Mouse (Mus musculus) gastrocnemius, postnatal 4 days (tissue): ENCODE measurements around the gene Myo5a. TPM values are rescaled to one million over a fixed set of nuclear protein-coding genes. Genes with fewer than 3 reads are reported as not detected.
A peak's percentile ranks its signal among the peaks of the same experiment; 100 is the strongest.

Source experiments
- DNase-seq, 2 experiments: peaks; one replicate each; pipeline ENCODE4 v3.0.0; 2021 to 2022; ENCODE audit warnings: low spot score in 2 of 2, mixed read lengths in 2 of 2
- long read RNA-seq, 2 experiments: library from polyadenylated mRNA; stranded (forward); transcript quantifications; one replicate each; pipeline ENCODE4 v2.0.0; 2021
- total RNA-seq, 2 experiments: library from RNA; stranded (reverse); gene quantifications; 2 replicates each; pipeline ENCODE4 v1.2.3; 2021

Myo5a gene
- total RNA-seq = 10 to 100 TPM; 38.8 to 39.1 TPM
- long read RNA-seq, experiment 1, partial matches to known transcripts = 0 of 7 reads
- long read RNA-seq, experiment 1, other reads (novel, unspliced or antisense) = 7 of 7 reads
- long read RNA-seq, experiment 2, partial matches to known transcripts = 6 of 17 reads
- long read RNA-seq, experiment 2, other reads (novel, unspliced or antisense) = 11 of 17 reads

DNA sequence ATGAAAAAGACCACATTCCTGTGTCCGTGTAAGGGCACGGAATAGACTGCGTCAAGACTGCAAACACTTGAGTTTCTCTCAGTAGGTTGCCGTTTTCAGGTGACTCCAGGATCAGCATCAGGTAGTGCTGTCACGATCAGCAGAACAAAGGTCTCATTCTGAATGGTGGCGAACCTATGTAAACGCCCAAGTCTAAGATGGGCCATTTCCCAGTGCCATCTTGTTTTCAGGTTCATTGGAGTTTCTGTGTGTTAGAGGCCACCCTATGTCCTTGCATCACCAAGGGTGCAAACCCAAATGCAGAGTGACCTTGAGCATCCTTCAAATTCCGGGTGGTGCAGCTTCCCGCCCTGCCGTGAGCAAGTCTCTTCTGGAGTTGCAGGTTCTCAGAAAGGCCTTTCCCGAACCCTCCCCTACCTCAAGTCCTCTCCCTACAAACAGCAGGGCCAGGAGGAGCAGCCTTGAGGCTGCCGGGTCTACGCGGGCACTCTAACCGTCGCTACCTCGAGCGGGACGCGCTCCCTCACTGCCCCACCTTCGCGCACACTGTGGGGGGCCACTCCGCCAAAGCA is at the start of gene Myo5a:
TSS of gene Myo5a (plus strand) at position 559 of the 572 bp plus-strand sequence.
- DNase-seq = no peak

DNA sequence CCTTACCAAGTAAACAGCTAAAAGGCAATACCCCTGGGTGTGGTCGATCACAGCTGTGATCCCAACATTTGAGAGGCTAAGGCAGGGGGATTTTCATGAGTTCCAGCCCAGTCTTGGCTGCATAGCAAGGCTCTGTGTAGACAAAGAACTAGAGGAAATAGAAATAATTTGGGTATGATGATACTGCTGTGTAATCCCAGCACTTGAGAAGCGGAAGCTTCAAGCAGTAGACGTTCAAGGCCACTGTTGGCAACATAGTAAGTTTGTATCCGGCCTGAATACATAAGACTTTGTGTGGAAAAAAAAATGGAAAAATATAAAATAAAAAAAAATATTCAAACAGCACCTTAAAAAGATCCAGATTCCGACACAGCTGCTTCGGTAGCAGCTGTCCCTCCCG is 48.3 kb upstream of the Myo5a start:
- DNase-seq = peak in 1 of 2 experiments; percentile 17

DNA sequence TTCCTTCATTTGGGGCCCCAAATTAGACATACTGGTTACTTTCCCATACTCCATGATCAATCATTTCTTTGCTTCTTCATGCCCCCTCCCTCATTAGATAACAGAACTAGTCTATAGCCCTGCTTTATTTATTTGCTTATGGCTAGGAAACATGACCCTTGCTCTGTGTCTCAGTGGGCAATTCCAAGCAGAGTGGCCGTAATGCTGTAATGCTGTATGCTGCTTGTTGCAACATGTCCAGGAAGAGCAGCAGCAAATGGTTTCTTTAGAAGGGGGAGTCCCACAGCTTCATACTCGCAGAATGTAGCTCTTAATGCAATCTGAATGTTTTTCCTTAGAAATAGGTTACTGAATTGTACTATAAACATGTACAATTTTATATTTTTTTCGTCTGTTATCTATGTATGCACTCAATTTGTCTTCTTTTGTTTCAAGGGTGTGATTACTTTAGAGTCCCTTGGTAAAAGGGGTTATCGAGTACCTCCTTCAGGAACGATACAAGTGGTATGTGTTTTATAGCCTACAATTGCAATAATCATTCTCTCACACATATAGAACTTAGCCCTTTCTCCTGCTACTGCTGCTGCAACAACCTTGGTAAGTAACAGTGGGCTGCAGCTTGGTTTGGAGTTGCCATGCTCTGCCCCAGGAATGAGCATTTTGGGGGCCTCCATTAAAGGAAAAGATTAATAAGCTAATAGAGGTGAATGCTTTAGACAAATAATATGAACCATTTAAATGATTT is 47.5 kb upstream of the Myo5a start:
- DNase-seq = no peak

DNA sequence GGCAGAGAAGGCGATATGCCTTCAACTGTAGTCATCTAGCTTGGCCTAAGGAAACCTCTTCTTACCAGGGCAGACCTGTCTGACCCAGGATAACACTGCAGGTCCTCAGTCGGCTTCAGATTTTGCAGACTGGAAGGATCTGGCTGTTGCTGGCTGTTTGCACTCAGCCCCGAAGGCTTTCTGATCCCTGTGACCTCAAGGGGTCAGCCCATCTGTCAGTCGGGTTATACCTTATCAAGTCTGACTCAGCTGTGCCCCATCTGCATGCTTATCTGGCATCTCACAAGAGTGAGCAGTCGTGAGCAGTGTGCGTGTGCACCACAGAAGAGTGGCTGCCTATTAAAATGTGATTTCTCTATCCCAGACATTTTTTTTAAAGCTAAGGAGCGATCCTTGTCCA is 46.7 kb upstream of the Myo5a start:
- no peak for DNase-seq

DNA sequence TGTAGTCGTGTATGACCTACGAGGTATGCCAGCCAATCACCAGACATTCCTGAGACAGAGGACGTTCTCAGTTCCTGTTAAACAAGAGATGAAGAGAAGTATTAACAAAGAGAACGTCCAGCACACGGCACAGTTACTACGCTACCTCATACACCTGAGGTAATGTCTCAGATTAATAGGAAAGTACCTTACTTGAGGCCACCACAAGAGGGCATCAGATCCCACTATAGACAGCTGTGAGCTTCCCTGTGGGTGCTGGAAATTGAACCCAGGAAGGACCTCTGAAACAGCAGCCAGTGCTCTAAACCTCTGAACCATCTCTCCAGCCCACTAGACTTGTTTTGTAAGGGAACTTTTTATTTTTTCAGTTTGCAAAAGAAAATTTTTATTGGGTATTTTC is 45.1 kb upstream of the Myo5a start:
- DNase-seq = no peak

DNA sequence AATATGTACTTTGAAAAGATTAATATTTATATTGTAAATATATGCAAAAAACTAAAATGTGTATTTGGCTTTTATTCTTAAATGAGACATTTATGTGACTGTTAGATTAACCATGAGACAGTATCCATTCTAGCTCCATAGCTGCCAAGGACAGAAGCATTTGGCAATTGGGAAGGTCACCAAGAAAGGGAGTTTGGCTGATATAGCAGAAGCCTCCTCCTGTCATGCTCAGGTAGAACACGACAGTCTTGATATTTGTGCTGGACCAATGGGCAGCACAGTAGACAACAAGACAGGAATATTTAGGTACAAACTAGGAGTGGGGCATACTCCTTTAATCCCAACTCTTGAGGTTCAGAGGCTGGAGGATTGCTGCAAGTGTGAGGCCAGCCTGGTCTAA is 38.4 kb upstream of the Myo5a start:
- no peak for DNase-seq

DNA sequence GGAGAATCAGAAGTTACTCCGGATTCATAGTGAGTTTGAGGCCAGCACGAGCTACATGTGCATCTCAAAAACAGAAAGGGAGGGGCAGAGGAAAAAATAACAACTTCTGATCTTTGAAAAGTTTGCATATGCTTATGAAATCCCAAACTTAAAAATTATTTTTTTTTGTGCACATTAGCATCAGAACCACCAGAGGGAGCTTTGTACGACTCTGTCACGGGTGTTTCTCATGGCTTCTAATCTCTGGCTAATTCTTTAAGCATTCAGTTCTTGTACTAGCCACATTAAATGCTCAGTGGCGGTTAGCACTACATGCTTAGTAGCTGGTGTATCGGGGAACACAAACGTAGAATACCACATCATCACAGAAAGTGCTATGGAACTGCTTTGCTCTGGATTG is 37.7 kb upstream of the Myo5a start:
- DNase-seq = no peak

DNA sequence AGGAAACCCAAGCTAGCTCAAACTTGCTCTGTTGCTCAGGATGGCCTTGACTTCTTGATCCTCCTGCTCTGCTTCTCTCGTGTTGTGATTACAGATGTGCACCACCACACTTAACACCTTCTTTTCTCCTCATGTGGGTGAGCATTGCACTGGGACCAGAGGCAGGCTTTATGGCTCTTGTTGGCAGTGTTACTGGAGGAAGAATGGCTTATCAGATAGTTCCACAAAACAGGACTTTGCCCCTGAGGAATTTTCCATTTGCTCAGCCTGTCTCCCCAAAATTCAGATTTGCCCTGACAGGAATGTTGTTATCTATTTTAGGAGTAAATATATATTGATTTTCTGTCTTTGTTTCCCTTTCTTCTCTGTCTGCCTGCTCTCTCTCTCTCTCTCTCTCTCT is 36.1 kb upstream of the Myo5a start:
- DNase-seq = no peak

DNA sequence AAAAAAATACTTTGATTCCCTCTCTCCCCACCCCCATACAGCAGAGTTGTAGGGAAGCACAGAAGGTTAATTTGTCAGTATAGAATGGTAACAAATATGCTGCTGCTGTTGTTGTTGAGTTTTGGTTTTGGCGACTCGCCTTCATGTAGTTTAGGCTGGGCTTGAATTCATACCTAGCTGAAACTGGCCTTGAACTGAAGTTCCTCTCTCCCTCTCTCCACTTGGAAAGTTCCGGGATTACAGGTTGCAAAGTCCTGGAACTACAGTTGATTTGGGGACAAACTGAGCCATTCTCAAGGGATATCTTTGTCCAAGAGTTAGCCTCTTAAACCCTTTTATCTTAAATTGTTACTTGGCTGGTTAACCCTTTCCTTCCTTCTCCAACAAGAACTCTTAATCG is 34.9 kb upstream of the Myo5a start:
- no peak for DNase-seq

DNA sequence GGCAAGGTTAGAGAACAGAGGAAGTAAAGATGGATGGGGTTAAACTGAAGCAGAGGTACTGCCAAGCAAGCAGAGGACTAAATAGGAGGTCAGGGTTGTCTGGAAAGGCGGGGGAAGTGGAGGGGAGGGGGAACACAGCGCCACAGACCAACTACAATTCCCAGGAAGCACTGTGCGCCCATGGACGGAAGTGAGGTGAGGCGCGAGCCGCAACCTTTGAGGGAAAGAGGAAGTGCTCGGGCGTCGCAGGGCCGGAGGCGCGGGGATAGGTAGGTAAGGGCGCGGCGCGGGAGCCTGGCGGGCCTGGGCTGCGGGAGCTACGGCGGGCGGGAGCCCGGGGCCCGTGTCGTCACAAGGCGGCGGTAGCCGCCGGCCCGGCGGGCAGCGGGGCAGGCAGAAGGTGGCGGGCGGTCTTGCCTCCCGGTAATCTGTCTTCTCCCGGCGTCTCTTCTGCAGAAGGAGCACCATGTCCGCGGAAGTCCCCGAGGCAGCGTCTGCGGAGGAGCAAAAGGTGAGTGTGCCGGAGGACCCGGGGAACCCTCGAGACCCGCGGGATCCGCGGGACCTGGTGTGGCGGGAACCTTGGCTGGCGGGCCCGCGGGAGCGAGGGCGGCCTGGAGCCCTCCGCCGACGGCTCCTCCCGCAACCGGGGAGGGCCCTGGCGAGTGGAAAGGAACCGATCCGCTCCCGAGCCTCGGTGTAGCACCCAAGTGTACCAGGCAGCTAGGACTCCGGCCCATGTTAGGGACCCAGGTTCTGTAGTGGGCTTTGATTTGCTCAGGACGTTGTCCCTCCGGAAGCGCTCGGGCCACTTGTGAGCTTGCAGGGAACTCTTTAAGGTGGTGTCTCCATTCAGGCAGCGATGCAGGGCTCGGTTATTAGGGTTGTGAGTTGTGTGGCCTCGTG is 33.1 kb upstream of the Myo5a start, which contains the start of gene Arpp19:
TSS of gene Arpp19 (plus strand) at position 164 of the 906 bp plus-strand sequence.
- peak; percentile 60 to 80 for DNase-seq

DNA sequence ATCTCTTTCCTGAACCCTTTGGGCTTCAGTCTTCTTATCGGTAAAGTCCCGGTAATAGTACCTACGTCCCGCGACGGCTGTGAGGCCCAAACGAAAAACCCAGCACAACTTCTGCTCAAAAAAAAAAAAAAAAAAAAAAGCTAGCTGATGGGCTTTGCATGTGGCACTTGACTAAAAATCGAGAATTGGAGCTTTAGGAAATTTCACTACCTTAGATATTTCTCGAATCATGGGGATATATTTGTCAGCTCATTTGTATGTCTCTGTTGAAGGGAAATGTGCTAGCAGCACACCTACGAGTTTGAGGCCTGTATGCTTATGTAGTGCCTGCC is 32.5 kb upstream of the Myo5a start:
- no peak for DNase-seq

DNA sequence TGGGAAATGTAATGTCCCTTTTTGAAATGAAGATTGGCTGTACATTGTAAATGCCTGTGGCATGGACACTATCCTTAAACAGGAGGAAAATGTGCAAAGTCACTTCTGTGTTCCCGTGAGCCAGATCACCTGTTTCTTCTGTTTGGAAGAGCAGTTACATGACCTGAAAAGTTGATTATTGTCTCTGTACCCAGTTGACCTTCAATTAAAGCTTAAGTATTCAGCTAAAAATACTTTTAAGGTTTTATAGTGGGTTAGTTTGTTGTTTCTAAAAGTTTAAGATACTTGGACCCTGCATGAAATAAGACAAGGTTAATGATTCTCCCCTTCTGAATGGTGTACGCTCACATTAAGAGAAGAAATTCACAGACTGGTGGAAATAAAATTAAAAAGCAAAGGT is 30.2 kb upstream of the Myo5a start:
- no peak for DNase-seq

DNA sequence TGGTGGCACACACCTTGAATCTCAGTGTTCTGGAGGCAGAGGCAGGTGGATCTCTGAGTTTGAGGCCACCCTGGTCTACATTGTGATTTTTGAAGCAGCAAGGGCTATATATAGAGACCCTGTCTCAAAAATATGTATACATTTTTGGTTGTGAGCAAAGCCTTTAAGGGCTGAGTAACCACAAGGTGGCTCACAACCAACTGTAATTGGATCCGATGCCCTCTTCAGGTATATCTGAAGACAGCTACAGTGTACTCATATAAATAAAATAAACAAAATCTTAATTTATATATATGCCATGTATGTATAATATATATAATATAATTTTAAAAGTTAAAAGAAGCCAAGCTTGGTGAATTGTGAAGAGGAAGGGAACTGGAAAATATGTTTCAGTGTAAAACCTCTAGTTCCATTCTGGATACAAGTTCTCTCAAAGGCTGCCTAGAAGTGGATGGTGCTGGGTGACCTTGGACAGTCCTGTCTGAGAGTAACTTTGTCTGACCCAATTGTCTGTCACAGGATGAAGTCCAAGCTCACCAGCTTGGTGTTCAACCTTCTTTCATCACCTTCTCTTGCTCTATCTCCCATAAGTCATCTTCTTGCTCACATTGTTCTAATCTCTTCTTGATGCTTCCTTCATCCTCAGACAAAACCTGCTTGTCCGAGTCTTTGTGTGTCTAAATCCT is 28.8 kb upstream of the Myo5a start:
- no peak for DNase-seq

DNA sequence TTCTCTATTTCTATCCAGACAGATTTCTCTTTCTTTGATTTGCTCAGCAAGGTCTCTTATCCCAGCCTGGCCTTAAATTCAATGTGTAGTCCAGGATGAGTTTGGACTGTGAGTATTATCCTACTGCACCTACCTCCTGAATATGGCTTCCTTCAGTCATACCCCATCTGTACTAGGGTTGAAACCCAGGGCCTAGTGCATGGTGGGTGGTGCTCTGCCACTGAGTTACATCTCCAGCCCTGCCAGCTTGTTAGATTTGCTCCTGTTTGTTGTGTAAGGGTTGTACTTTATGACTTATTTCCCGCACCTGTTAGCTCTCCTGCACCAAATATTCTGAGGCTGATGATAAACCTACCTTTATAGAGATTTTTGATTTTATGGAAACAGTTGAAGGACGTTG is 27.6 kb upstream of the Myo5a start:
- no peak for DNase-seq

DNA sequence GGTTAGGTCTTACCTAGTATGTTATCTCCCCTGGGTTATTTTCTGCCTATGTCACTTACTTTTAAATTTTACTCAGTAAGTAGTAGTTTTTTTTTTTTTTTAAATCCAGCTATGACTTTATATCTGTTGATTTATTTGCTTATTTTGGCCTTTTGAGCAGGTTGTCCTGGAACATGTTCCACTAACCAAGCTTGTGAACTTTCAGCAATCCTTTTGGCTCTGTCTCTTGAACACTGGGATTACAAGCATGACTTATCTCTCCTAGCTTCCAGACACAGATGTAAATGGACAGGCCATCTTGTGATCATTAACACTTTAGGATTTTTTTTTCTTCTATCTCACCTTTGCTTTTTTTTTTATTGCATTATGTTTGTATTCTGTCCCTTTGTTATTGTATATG is 23.7 kb upstream of the Myo5a start:
- DNase-seq = no peak

DNA sequence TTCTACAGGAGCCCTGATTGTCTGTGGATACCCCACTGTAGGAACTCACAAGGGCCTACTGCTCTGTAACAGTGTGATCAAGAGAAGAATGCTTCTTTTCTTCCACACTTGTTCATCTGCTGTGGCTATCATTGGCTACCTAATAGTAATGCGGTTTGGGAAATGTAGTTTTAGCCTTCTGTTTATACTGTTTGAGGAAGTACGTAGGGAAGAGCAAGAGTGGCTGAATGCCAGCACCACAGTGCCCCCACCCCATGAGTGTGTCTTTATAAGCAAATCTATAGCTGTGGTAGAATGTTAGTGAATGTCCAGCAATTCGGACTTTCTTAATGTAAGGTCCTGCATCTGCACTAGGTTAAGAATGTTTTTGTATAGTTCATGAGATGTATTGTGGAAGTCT is 21.7 kb upstream of the Myo5a start:
- DNase-seq = peak in 1 of 2 experiments; percentile 5

DNA sequence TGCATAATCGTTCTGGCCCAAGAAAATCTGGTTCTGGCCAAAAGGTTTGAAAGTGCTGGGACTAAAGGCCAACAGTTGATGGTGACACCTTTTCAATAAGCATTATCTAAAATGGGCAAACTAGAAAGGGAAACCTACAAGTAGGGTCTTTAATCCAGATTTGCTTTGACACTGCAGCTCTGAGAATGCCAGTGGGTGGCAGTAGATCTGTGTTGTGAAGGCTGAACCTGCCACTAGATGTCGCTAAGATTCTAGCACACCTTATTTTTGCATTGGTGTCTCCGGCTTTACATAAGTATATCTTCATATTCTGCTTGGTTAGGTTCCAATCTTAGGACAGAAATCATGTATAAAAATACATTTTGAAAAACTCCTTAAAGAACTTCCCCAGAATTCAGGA is 20.8 kb upstream of the Myo5a start:
- DNase-seq = peak in 1 of 2 experiments; percentile 49

DNA sequence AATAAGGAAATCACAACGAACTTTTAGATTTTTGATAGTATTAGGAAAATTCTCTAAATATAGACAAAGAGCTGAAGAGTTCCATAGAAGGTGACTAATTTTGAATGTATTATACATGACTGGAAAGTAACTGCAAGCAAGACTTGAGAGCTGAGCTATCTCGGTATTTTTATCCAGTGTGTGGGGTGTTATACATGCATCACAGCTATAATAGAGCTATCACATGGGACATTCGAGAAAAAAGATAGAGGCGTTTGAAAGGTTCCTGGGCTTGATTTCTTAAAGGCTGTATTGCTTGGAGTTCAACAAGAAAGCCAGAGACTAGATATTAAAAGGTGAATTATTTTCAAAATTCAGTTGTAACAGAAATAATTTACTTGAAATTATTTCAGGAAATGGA is 19.0 kb upstream of the Myo5a start:
- DNase-seq = no peak

DNA sequence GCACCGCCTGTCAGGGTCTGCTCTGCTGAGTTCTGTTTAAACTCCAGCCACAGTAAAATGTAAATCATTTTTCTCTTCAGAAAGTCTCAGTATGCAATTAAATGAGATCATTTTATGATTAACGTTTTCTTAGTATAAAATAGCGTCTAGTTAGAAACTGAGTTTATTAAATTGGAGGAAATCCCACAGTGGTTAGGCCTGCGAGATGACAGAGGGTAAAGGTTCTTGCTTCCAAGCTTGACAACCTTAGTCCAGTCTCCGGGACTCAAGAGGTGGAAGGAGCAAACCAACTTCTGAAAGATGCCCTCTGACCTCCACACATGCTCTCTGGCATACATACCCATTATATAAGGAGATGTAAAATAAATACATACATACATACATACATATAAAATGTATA is 15.8 kb upstream of the Myo5a start:
- no peak for DNase-seq

DNA sequence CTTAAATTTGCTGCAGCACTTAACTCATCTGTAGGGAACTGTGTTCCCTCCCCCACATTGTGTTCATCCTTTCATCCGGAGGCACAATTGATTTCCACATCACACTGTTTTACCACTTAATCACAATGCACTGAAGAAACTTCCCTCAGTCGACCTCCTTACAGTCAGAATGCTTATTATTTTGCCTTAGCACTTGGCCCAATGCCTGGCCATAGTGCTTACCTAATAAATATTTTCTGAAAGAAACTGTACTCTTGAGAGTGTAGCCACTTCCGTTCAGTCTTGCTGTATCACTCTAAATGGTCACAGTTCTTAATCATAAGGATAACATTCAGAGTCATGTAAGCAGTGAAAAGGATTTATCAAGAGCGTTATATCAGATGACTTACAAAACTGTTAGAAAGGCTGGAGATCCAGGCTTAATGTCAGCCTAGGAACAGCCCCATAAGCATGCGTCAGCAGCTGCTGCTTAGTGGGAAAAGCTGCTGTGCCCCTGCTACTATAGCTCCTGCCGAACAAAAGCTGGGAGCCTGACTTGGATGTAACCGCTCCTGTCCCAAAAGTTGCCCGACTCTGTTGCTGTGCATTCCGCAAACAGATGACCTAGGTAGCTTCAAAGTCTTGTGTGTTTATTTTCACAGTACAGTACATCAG is 6.0 kb upstream of the Myo5a start:
- no peak for DNase-seq
